Mouse (Mus musculus) monocyte, adult 2 months (primary cell): Measurements from ENCODE around the gene Ermard.

ENCODE experiments used
- DNase-seq, 2 experiments: peaks; one replicate each; pipeline ENCODE4 v3.0.0; 2022; ENCODE audit warnings: low spot score in 2 of 2, low read depth in 1 of 2

Ermard gene

DNA sequence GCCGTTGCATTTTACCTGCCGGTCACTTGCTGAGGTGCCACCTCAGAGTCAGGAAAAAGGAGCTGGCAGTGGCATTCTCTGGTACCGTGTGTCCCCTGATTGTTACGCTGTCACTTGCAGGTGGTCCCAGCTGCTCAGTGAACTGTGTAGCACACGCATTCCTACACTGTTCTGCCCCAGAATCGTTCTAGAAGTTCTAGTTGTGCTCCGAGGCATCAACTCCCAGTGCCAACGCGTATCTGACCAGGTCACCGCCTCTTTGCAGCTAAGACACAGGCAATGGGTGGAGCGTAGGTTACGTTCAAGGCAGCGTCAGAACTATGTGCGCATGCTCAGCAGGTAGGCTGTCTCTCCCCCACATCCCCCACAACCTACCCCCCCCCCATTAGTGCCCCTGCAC, 18.6 kb downstream of the Ermard start:
- no peak for DNase-seq

DNA sequence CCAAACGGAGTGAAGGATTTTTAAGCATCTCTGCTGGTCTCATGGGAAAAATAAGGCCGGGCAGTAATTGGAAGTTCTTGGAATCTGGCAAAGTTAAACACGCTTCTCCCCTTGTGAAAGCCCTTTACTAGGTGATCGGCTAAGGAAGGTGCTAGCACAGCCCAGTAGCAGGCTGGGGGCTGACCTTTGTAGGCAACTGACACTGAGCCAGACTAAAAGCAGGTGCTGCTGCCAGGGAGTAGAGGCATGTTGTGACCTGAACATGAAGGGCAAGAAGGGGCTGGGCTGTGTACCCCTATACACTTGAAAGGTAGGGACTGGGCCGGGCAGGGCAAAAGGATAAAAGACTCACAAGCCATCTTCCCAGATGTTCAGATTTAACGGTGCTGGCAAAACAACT, 19.3 kb downstream of the Ermard start:
- DNase-seq = no peak

DNA sequence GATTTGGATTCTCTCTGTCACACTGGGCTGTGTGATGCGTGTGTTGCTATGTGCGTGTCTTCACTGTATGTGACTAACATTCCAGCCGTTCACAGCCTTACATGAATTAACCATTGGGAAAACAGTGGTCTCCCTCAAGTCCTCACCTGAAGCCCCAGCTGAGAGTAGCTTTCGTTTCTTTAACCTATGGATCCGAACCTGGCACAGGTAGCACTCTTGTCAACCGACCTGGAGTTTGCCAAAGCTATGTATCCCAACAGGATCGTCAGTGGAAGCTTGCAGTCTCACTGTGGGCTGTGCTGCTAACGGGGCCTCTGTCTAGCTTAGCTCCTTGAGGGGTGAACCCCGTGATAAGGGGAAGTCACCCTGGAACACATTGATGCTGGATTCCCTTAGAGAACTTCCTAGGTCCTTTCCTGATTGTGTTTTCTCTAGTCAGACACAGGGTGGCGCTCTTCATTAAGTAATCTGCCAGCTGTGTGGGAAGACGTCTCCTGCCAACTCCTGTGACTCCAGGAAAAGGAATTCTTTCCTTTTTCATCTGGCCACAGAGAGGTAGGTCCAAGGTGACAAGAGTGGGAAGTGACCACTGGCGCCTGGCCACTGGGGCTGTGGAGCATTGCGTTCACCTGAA, 24.5 kb downstream of the Ermard start:
- DNase-seq = no peak

DNA sequence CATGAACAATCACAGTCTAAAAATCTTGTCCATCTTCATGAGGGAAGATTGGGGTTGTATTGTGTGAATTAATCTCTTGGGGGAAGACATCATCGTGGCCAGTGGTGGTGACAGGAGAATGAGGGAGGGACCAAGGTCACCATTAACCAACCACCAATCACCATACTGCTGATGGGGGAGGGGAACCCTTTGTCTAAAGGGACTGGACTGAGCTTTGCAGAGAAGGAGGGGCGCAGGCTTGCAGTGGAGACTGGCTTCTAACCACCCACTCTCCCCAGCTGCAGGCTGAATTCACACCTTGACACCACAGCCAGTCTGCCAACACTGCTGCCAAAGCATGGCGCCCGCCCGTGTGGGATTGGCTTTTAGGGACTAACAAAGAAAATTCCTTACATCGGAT, 25.1 kb downstream of the Ermard start:
- no peak for DNase-seq

GRCm38 (mm10) chr17:15066911-15067310, 25.9 kb downstream of the Ermard start:
- no peak for DNase-seq

GRCm38 (mm10) chr17:15068040-15068792, 27.2 kb downstream of the Ermard start:
- DNase-seq = no peak

GRCm38 (mm10) chr17:15069124-15069523, 28.1 kb downstream of the Ermard start:
- DNase-seq = no peak

DNA sequence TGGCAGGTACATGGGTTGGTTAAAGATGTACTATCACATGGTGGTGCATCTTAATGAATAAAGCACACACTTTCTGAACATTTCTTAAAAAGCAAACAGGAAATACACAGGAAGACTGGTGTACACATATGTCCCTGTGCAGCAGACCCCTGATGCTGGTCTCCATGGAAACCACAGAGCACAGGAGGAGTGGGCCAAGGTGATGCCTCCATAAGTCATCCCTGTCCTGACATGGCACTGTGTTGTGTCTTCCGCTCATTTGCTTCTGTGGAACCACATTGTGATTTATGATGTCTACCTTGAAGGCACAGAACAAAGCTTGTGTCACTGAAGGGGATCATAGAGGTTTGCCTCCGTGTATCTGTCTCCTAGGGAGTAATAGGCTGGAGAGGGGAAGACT, 31.2 kb downstream of the Ermard start:
- DNase-seq = no peak

DNA sequence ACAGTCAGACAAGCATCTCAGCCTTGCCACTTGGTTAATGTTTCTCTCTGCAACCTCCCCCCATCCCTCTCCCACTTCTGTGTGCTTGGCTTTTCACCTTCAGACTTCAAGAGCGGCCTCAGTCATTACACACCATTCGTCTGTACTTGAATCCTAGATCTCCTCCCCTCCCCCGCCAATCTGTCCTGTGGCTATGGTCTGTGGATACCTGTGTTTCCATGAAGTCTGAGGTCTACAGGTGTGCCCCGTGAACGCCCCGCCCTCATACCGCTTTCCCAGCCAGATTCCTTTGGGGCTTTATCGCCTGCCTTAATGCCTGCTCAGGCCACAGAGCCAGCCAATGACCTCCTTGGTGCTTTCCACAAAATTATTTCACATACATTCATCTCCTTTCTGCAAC, 34.0 kb downstream of the Ermard start:
- no peak for DNase-seq

- no peak for DNase-seq
Measured at GRCm38 (mm10) chr17:15077536-15077935, 36.5 kb downstream of the Ermard start.

DNA sequence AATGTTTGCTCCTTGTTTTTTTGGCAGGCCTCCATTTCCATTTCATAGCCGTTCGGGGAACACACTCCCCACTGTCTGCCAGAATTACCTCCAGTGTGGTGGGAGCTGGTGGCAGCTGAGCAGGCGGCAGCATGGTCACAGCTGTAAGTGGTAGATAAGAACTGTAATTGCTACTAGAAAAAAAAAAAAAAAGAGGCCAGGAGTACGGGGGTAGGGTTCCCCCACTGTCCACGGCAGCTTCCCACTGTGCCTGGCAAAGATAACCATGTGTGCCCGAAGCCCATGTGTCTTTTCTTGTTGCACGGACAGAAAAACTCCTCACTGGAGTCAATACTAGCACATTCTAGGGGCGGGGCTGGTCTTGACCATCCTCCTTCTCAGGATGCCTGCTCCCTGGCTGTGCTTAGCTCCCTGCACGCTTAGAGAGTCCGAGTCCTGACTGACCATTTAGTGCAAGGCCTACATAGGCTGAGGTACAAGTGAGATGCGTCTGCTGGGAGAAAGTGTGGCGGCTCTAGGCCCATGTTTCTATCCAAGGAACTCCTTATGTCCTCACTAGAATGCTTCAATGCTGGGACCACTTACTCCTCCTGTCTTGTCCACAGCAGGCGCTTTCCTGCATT, 43.3 kb downstream of the Ermard start:
- DNase-seq = no peak

DNA sequence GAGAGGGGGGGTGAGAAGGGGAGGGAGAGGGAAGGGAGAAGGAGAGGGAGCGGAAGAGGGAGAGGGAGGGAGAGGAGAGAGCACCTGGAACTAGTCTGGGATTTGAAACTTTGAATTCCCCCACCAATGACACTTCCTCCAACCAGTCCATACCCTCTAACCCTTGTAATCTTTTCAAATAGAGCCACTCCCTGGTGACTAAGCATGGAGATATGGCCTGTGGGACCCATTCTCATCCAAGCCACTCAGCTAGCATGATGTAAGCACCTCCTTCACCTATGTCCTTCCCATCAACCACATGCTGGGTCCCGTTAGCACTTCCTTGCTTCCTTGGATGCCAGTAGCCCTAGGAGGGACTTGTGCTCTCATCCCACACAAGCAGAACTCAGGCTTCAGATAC, 44.0 kb downstream of the Ermard start:
- no peak for DNase-seq

DNA sequence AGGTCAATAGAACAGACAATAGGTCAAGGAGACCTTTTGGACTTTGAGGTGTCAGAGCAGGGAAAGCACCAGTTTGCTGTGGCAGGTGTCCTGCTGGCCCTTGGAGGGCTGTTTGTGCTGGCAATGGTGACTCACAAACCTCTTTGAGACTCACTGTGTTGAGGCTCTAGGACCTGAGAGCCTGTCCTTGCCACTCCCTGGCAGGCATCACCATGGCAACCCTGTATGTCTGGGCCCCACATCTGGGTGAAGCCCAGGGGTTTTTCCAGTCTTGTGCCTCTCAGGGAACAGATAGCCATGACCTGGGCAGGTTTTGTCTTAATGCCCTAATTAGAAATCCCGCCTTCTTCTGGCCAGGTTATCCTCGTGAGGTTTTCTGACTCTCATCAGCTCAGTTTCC, 47.2 kb downstream of the Ermard start:
- DNase-seq = no peak

- DNase-seq = no peak
Measured at GRCm38 (mm10) chr17:15088591-15089001, 47.6 kb downstream of the Ermard start.

- no peak for DNase-seq
Measured at GRCm38 (mm10) chr17:15091739-15092138, 50.7 kb downstream of the Ermard start.

GRCm38 (mm10) chr17:15093523-15093922, 52.5 kb downstream of the Ermard start:
- no peak for DNase-seq

- no peak for DNase-seq
Measured at GRCm38 (mm10) chr17:15096853-15097252, 55.8 kb downstream of the Ermard start.

DNA sequence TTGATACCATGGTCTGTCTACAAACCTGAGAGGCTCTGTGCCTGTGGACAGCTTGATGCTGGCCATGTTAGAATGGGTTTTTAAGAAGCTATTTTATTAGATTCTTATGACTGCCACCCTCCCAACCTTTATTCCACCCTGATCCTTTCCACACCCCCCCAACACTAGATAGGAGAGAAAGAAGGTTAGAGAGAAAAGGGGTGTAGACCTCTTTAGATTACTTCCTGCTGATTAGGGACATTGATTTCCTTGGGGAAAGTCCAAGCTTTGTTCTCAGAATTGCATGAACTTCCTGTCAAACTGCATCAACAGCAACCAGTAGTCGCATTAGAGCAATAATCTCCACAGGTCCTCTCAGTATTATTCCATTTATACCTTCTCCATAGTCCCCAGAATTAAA, 57.7 kb downstream of the Ermard start:
- no peak for DNase-seq

- DNase-seq = no peak
Measured at GRCm38 (mm10) chr17:15101355-15101754, 60.3 kb downstream of the Ermard start.

GRCm38 (mm10) chr17:15107143-15107649, 66.2 kb downstream of the Ermard start:
- DNase-seq = no peak

GRCm38 (mm10) chr17:15108473-15109441, 67.7 kb downstream of the Ermard start:
- DNase-seq = no peak
